Mouse (Mus musculus) adrenal gland, adult 8-10 months (tissue): ENCODE data around the gene Gm42420. TPM values are rescaled to one million over a fixed set of nuclear protein-coding genes. Genes with fewer than 3 reads are reported as not detected.
A peak's percentile ranks its signal among the peaks of the same experiment; 100 is the strongest.

Source experiments
- DNase-seq: peaks from one replicate; pipeline ENCODE4 v3.0.0; 2022
- total RNA-seq, 4 experiments: library from RNA; stranded (reverse); gene quantifications; 2 replicates each; pipeline ENCODE4 v1.2.4; 2022

The Gm42420 gene
- 1 to 10 TPM in 1 of 4 experiments, under 1 TPM in 2, not detected in 1; 0.62 to 1.3 (median 0.75) TPM for total RNA-seq

GRCm38 (mm10) chr6:39585517-39585916, at the start of gene Gm42420:
Gm42420 (plus strand) TSS chr6:39585753.
- peak; percentile 27 for DNase-seq

DNA sequence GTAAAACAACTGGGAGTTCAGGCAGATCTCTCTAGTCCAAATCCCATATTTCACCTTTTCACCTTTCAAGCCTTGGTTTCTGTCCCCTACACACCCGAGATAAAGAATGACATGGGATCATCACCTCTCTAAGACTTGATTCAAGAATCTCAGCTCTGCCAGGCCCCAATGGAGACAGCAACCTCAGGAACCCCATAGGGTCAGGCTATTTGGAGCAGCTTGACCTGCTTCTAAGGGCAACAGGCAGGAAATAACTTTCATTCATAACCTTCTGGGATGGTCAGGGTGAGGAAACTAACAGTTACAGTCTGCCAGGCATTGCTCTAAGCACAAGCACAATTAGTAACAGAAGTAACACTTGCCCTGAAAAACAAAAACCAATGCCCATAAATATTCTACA, 48.9 kb upstream of the Gm42420 start:
- no peak for DNase-seq

- DNase-seq: no peak
Observed at GRCm38 (mm10) chr6:39537276-39537675, 48.3 kb upstream of the Gm42420 start.

- no peak for DNase-seq
Observed at GRCm38 (mm10) chr6:39538227-39538626, 47.3 kb upstream of the Gm42420 start.

DNA sequence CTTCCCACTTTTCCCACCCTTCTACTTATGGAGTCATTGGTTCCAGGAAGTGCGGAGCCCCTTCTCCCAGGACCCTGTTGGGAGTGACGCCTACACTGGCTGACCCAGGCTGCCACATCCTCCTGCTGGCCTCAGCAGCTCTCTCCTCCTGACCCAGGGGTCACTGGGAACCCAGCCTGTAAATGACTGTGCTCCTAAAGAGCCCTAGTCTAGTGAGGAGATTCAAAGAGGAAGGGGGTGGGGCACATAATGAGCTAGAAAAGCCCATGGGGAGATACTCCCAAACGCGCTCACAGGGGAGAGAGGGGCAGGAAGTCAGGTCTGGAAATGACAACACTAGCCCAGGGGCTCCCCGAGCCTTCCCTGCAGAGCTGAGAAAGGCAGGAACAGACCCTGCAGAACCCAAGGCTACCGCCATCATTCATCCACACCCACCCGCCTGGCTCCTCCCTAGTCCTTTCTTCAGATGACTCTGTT, 45.8 kb upstream of the Gm42420 start:
- no peak for DNase-seq

GRCm38 (mm10) chr6:39540563-39540962, 45.0 kb upstream of the Gm42420 start:
- no peak for DNase-seq

DNA sequence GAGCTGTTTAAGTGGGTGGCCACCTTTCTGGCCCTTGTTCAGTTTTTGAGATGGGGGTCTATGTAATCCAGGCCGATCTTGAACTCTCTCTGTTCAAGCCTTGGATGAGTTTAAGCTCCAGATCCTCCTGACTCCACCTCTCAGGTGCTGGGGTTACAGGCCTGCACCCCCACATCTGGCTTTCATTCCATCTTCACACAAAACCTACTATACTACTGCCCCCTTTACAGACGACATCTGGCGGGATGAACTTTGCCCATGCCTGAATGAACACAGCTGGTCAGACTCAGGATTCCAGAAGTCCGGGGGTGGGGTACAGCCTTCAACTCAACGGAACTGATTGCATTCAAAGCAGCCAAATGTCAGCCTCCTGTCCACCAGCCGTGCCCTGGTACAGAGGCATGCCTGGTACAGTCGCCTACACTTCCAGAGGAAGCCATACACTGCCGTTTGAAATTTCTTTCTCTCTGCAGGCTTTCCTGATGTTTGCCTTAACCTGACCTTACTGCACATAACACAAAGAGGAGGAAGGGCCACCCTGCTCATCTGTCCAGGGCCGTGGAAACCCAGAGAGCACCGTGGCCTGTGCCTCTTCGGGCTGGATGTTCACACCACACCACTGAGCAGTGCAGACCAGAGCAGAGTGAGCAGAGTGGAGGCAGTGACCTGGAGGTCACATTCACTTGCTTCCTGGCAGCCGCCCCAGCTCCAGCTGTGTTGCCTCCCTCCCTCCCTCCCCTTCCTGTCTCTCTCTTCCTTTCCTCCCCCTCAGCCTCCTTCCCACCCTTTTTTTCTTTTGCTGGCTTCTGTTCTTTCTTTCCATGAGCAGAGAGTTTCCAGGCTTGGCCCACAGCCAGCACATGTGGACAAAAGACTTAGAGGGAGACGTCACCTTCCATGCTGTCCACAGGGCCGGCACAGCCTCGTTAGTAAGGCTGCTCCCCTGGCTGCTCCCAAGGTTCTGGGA, 42.6 kb upstream of the Gm42420 start:
- peak; percentile 56 for DNase-seq

- DNase-seq: no peak
Observed at GRCm38 (mm10) chr6:39543769-39544420, 41.7 kb upstream of the Gm42420 start.

- no peak for DNase-seq
Observed at GRCm38 (mm10) chr6:39545474-39545873, 40.1 kb upstream of the Gm42420 start.

GRCm38 (mm10) chr6:39548030-39548429, 37.5 kb upstream of the Gm42420 start:
- DNase-seq: no peak

DNA sequence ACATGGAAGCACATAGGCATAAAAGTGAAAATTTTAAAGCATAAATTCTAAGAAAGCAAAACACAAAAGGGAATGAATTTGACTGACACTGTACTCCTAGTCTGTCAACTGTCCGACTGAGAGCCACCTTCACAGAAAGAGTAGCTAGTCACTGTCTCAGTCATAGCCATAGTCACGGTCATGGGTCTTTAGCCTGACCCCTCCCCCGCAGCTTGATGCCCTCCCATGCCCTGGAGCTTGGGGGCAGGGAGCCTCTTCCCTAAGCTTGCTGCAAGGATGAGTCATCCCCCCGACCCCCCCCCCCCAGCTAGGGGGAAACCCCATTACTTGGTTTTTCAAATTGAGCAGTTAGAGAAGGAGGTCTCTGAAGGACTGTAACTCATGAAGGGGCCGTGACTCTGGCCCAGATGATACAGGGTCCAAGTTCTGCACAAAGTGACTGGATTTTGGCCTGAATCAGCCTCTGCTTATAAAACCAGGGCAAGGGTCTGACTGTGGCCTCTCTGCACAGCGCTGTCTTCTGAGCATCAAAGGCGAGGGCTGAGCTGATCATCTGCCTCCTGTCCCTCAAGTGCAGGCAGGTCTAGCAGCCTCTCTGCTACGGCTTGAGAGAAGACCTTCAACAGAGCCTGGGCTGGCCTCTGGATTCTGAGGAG, 33.4 kb upstream of the Gm42420 start:
- no peak for DNase-seq

- DNase-seq: no peak
Observed at GRCm38 (mm10) chr6:39554888-39555647, 30.5 kb upstream of the Gm42420 start.

GRCm38 (mm10) chr6:39555648-39555945, 30.0 kb upstream of the Gm42420 start:
- no peak for DNase-seq

DNA sequence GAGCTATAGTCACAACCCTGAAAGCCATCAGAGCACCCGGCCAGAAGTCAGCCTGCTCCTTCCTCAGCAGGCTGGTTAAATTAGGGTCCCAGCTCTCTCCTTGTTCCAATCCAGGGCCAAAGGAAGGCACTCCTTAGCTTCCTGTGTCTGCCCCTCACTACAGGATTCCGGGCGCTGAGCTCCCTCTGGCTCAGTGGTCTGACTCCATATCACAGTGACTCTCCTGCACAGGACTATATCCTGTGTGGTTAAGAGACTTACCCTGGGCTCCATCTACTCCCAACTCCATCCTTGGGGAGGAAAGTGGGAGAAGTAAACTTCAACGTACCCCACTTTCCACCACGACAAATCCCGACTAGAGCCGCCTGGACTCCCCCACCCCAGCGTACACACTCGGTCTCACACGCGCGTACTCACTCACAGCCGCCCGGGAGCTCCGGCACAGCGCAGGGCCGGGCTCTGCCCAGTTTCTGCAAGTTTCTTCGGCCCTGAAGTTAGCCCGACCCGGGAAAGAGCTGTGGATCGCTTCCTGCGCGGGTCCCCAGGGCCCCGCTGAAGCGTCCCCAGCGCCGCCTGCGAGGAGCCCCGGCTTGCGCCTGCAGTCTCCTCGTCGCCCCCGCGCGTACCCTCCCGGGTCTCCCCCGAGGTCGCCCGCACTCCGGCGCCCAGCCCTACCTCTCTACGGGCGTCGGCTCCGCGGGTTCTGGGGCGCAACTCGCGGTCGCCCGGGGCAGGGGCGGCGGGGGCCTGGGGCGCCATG, 28.5 kb upstream of the Gm42420 start:
- no peak for DNase-seq

DNA sequence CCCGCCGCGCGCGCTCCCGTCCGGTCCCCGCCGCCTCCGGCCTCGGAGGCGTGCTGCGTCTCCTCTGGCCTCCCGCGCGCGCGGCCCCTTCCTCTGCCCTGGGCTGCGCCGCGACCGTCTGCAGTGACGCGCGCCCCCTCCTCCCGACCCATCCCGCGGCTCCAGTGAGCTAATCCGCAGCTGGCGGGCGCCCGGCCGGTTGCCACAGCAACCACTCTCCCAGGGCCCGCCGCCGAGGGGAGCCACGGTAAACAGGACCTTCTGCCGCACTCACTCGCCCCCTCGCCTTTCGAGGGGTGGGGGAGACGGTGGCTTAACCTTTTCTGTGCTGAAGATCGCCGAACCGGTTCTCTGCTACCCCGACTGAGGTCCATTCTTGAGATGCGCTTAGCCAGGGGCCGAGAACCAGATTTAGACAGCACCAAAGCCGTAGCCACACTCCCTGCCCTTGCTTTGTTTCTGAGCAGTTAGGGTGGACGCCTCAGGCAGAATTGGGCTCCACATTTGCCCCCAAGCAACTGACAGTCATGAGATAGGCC, 27.8 kb upstream of the Gm42420 start, which contains the start of gene Dennd2a:
TSS of gene Dennd2a (minus strand) at position 145 of the 539 bp plus-strand sequence.
- DNase-seq: peak; percentile 35

- DNase-seq: no peak
Observed at GRCm38 (mm10) chr6:39559276-39559939, 26.1 kb upstream of the Gm42420 start.

DNA sequence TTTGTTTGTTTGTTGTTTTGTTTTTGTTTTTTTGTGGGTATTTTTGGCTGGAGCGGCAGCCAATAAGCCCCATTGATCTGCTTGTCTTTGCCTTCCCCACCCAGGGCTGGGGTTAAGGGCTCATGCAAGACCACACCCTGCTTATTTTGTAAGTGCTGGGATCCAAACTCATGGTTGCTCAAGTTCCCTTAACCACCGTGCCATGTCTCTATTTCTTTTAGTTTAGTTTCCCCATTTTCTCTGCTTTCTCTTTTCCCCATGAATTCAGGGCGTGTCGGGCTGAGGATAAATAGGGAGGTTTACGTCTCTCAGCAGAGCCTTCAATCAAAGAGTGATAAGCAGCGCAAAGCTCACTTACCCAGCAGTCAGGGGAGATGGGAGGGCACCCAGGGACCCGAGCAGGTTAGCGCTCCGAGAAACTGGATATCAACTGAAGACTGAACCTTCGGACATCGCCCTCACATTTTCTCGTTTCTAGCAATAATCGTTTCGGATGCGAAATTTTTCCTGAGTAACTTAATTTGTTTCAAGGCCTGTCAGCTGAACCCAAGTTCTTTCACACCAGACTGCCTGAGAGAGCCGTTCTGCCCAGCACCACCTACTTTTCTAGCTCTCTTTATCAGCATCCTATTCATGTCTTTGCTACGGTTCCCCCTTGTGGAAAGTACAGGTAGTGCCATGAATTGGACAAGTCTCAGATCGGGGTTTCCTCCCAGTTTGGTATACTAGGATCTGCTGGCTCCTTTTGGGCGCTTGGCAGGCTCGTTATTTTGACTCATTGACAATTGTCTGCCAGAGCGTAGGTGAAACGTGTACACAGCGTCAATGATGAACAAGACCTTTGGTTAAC, 23.2 kb upstream of the Gm42420 start:
- DNase-seq: peak; percentile 68

DNA sequence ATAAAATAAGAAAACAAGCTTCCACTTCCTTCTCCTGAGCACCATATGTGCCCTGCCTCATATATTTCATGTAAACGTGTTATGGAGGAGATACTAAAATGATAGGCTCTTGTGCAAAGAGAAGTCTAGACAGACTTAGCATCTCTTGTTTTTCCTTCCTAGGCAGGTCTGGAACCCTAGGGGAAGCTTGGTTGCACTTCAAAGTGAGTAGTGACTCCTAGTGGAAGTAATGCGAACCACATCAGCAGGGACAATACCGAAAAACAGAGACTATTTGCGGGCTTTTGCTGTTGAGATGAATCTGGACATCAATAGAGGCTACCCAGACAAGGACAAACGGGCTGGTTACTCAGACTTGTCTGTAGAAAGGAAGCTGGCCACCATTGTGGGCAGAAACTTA, 18.0 kb upstream of the Gm42420 start:
- no peak for DNase-seq

GRCm38 (mm10) chr6:39570426-39570825, 15.1 kb upstream of the Gm42420 start:
- DNase-seq: peak; percentile 43
